Mouse (Mus musculus): ENCODE data around the gene Pdp2. TPM values are rescaled to one million over a fixed set of nuclear protein-coding genes. Genes with fewer than 3 reads are reported as not detected.
A peak's percentile ranks its signal among the peaks of the same experiment; 100 is the strongest.

Pdp2 gene
- polyA plus RNA-seq, 1 experiment from 2014 or later = 3.5 TPM

- ChIA-PET POLR2A (no interaction called here), CTCF (interaction anchor here (0.9 to 2.1 kb wide), 2 partner anchors 8 to 18 kb away, joined by 3 to 8 read pairs; no protein-coding TSS in a partner anchor)
- ATAC-seq (no peak), DNase-seq (ENCODE audit: low read depth, low spot score) (no peak)
- no peaks in the 10 kb centered on the region for H3K27me3 ChIP-seq
- in situ Hi-C loops (cut with MboI; ENCODE audit: low pct_unique_long_range_greater_than_20kb) = no loop called here
- no peak for TF ChIP-seq CTCF (IDR thresholded peaks at IDR 0.05)
These were observed 19.0 kb downstream of the Pdp2 start for GRCm38 (mm10) chr8:104610185-104610766.

- ChIA-PET CTCF (interaction anchor here (1.0 to 2.1 kb wide), 3 partner anchors 9 to 24 kb away, joined by 3 to 8 read pairs (median 4); no protein-coding TSS in a partner anchor), POLR2A (interaction anchor here (0.7 to 2.5 kb wide), 4 partner anchors 8 to 26 kb away, joined by 3 to 7 read pairs (median 4); partner anchors contain the start of genes Cdh16 and Rrad)
- ATAC-seq (no peak), DNase-seq (ENCODE audit: low read depth, low spot score) (no peak)
- no peaks in the 10 kb centered on the region for H3K27me3 ChIP-seq
- in situ Hi-C loops (cut with MboI; ENCODE audit: low pct_unique_long_range_greater_than_20kb) = no loop called here
- no peak for TF ChIP-seq CTCF (IDR thresholded peaks at IDR 0.05)
These were observed 20.4 kb downstream of the Pdp2 start for GRCm38 (mm10) chr8:104611613-104612012.

- H3K27me3 ChIP-seq = no peaks in the 10 kb centered on the region
- ChIA-PET POLR2A (interaction anchor here (2.5 kb wide), 1 partner anchor 11 kb away, joined by 7 read pairs; the partner anchor contains the start of gene Cdh16), CTCF (interaction anchor here (1.6 kb wide), 1 partner anchor 10 kb away, joined by 7 read pairs; no protein-coding TSS in a partner anchor)
- no peak for ATAC-seq
- in situ Hi-C loops (cut with MboI; ENCODE audit: low pct_unique_long_range_greater_than_20kb) = no loop called here
- TF ChIP-seq CTCF (IDR thresholded peaks at IDR 0.05) = no peak
- no peak for DNase-seq (ENCODE audit: low read depth, low spot score)
These were observed 21.9 kb downstream of the Pdp2 start for GRCm38 (mm10) chr8:104613119-104613518.

- no peak for DNase-seq (ENCODE audit: low read depth, low spot score)
- no peaks in the 10 kb centered on the region for H3K27me3 ChIP-seq
- CTCF ChIA-PET = interaction anchor here (0.9 to 2.0 kb wide), 8 partner anchors 9 to 22 kb away, joined by 3 to 7 read pairs (median 4); partner anchors contain the start of gene Rrad
- no peak for ATAC-seq
- no peak for TF ChIP-seq CTCF (IDR thresholded peaks at IDR 0.05)
- in situ Hi-C loops (cut with MboI; ENCODE audit: low pct_unique_long_range_greater_than_20kb) = no loop called here
- POLR2A ChIA-PET = interaction anchor here (1.1 kb wide), 1 partner anchor 16 kb away, joined by 3 read pairs; no protein-coding TSS in a partner anchor
These were observed 29.5 kb downstream of the Pdp2 start for GRCm38 (mm10) chr8:104620765-104621164.

- in situ Hi-C loops (cut with MboI; ENCODE audit: low pct_unique_long_range_greater_than_20kb) = no loop called here
- CTCF ChIA-PET = interaction anchor here (0.8 to 3.0 kb wide), 4 partner anchors 16 to 20 kb away, joined by 3 to 15 read pairs (median 4); no protein-coding TSS in a partner anchor
- POLR2A ChIA-PET = interaction anchor here (0.7 to 3.6 kb wide), 4 partner anchors 11 to 17 kb away, joined by 4 to 10 read pairs (median 6); no protein-coding TSS in a partner anchor
- peak; percentile 88 for ATAC-seq
- peak; percentile 61 for DNase-seq (ENCODE audit: low read depth, low spot score)
- no peak for TF ChIP-seq CTCF (IDR thresholded peaks at IDR 0.05)
- H3K27me3 ChIP-seq = no peaks in the 10 kb centered on the region
These were observed 32.9 kb downstream of the Pdp2 start, which contains the start of gene Cdh16 for GRCm38 (mm10) chr8:104624161-104624560. TSS of gene Cdh16 (minus strand) at chr8:104624396.

GRCm38 (mm10) chr8:104627065-104627740 lies 36.0 kb downstream of the Pdp2 start:
- POLR2A ChIA-PET = interaction anchor here (0.6 kb wide), 1 partner anchor 195 kb away, joined by 4 read pairs; no protein-coding TSS in a partner anchor
- in situ Hi-C loops (cut with MboI; ENCODE audit: low pct_unique_long_range_greater_than_20kb) = no loop called here
- CTCF ChIA-PET = interaction anchor here (1.0 to 1.7 kb wide), 3 partner anchors 9 to 25 kb away, joined by 3 to 6 read pairs (median 4); no protein-coding TSS in a partner anchor
- ATAC-seq = no peak
- no peak for DNase-seq (ENCODE audit: low read depth, low spot score)
- H3K27me3 ChIP-seq = no peaks in the 10 kb centered on the region
- no peak for TF ChIP-seq CTCF (IDR thresholded peaks at IDR 0.05)

- ATAC-seq (no peak), DNase-seq (ENCODE audit: low read depth, low spot score) (no peak)
- ChIA-PET POLR2A (no interaction called here), CTCF (no interaction called here)
- H3K27me3 ChIP-seq = no peaks in the 10 kb centered on the region
- in situ Hi-C loops (cut with MboI; ENCODE audit: low pct_unique_long_range_greater_than_20kb) = no loop called here
- TF ChIP-seq CTCF (IDR thresholded peaks at IDR 0.05) = no peak
These were observed 37.2 kb downstream of the Pdp2 start for GRCm38 (mm10) chr8:104628402-104628801.

DNA sequence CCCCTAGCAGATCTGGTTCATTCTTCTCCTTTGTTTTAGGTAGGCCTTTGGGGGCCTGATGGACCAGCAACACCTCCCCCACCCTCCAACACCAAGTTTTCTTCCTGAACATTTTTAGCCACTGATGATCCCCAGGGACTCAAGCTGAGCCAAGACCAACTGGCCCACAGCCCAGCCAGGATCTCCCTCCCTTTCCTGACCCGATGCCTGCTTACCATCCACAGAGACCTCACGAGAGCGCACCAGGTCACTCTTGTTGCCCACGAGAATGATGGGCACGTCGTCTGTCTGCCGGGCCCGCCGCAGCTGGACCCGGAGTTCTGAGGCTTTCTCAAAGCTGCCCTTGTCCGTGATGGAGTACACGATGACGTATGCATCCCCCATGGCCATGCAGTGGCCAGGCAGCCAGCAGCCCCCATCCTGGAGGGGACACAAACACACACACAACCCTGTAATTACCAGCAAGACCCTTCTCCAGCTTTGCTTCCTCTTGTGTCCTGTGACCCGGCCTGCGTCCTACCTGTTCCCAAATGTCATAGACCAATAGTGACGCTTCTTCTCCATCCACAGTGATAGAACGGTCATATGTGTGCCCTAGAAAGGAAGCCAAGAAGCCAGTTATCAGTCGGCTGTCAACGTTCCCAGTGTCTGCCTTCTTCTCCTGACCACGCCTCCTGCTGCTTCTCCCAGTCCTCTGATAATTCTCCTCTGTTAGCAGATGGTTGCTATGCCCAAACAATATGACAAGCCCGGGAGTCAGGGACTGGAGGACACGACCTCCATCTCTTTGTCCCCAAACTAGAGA lies 38.3 kb downstream of the Pdp2 start:
- no peaks in the 10 kb centered on the region for H3K27me3 ChIP-seq
- no peak for TF ChIP-seq CTCF (IDR thresholded peaks at IDR 0.05)
- DNase-seq (ENCODE audit: low read depth, low spot score) = no peak
- ATAC-seq = no peak
- in situ Hi-C loops (cut with MboI; ENCODE audit: low pct_unique_long_range_greater_than_20kb) = loop anchor here (10.0 kb wide), 1 partner anchor 665 kb away; the partner anchor contains the start of genes E2f4 and Exoc3l
- ChIA-PET POLR2A (interaction anchor here (0.5 kb wide), 1 partner anchor 253 kb away, joined by 4 read pairs; no protein-coding TSS in a partner anchor), CTCF (no interaction called here)

DNA sequence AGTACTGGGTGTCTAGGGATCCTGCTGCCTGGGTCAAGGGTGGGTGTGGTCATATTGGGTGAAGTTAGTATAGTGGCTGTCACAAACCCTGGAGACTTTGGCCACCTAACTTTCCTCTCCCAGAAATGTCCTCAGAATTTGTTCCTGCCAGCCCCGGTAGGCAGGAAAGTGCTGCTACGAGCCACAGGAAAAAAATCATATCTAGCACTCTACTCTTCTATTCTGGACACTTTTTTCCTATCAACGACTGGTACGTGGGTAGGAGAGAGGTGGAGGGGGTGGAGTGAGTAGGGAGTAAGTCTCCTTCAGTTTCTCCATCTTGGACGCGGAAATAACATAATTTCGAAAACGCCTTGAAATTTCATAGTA lies 38.8 kb downstream of the Pdp2 start:
- CTCF ChIA-PET = no interaction called here
- POLR2A ChIA-PET = interaction anchor here (1.2 kb wide), 2 partner anchors 12 to 19 kb away, joined by 3 to 4 read pairs; partner anchors contain the start of gene Ciao2b
- no peak for TF ChIP-seq CTCF (IDR thresholded peaks at IDR 0.05)
- ATAC-seq (no peak), DNase-seq (ENCODE audit: low read depth, low spot score) (no peak)
- in situ Hi-C loops (cut with MboI; ENCODE audit: low pct_unique_long_range_greater_than_20kb) = loop anchor here (10.0 kb wide), 1 partner anchor 665 kb away; the partner anchor contains the start of genes E2f4 and Exoc3l
- no peaks in the 10 kb centered on the region for H3K27me3 ChIP-seq
